Mouse (Mus musculus) heart, adult 2 months (tissue): ENCODE data around the gene Wdr54.

Source experiments
- CTCF ChIP-seq: fragments of 200-600 bp; IDR thresholded peaks from 2 replicates; pipeline ENCODE4 v1.8.1; 2022; ENCODE audit warnings: antibody characterized with exemption, mild to moderate bottlenecking, moderate library complexity
- EP300 ChIP-seq: fragments of 200-500 bp; IDR thresholded peaks from 2 replicates; pipeline ENCODE4 v1.6.1; 2011; ENCODE audit warnings: low read depth, low read length, control low read depth; ENCODE audit not compliant: insufficient read depth
- POLR2A ChIP-seq: fragments of 200-500 bp; IDR thresholded peaks from 2 replicates; pipeline ENCODE4 v1.6.1; 2011; ENCODE audit warnings: mild to moderate bottlenecking, low read depth, low read length, control low read depth; ENCODE audit not compliant: insufficient read depth

DNA sequence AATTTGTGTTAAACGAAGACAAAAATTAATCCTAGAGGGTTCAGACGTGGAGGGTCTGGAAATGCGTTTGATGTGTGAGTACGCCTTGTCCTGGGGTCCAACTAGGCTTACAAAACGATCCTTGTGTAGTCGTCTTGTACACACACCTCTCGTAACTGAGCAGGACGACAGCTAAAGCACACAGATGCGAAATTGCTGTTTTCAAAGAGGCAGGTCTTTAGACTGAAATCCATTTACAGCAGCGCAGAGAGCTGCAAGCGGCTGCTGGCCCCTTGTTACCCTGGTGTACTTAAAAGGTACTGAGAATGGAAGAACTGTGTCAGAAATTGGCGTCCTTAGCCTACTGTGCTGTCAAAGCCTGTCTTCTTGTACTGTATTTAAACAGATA, 10.0 kb upstream of the Wdr54 start:
- TF ChIP-seq POLR2A (no peak), CTCF (peak; percentile 30; the same call in 1 of the 2 replicates), EP300 (no peak)
